Mouse (Mus musculus) lung, postnatal 10 days (tissue): ENCODE data around the gene Anxa10.
A peak's percentile ranks its signal among the peaks of the same experiment; 100 is the strongest.

Source experiments
- DNase-seq: peaks from one replicate; pipeline ENCODE4 v3.0.0; 2021

The Anxa10 gene

DNA sequence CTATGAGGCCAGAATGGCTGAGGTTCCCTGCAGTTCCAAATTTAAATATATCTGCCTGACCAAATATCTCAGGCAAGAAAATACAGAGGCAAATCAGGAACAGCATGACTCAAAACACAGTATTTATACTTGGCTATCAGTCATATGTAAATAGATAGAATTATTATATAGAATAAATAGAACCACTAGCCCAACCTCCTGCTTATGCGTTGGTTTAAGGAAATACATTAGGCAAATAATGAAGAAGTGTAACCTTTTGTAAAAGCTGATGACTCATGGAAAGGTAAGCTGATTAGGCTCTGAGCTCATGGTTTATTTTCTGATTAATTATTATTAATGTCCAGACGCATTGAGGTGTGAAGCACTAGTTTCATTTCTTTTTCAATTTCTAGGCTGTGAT lies at the start of gene Anxa10:
Anxa10 (minus strand) TSS at position 53 of the 400 bp plus-strand sequence.
- no peak for DNase-seq

DNA sequence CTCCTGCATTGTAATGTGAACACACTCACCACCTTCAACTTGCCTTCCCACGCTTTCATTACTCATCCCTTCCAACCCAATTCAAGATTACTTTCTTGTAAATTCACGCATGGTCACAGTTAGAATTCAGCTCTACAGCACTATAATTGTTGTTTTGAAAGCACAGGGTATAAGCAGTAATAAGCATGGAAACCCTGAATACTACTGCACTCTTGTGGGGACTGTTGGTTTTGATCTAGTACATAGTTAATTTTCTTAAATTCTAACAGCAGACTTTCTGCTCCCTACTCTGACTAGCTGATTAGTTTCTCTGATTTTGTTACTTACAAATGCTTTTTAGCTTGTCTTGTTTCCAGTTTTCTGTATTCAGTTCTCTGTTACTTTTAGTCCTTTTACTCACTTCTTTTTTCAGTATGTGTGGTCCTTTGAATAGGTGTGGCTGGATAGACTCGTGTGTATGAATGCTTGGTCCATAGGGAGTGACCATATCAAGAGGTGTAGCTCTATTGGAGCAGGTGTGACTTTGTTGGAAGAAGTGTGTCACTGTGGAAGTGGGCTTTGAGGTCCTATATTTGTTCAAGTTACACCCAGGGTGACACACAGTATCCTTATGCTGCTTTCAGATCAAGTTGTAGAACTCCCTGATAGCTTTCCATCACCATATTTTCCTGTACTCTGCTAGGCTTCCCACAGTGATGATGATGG lies 9.9 kb upstream of the Anxa10 start:
- DNase-seq, result no peak

- DNase-seq, result no peak
Measured at GRCm38 (mm10) chr8:62097213-62097612, 25.7 kb downstream of the Anxa10 start.

GRCm38 (mm10) chr8:62081804-62082203 lies 41.1 kb downstream of the Anxa10 start:
- DNase-seq, result no peak

DNA sequence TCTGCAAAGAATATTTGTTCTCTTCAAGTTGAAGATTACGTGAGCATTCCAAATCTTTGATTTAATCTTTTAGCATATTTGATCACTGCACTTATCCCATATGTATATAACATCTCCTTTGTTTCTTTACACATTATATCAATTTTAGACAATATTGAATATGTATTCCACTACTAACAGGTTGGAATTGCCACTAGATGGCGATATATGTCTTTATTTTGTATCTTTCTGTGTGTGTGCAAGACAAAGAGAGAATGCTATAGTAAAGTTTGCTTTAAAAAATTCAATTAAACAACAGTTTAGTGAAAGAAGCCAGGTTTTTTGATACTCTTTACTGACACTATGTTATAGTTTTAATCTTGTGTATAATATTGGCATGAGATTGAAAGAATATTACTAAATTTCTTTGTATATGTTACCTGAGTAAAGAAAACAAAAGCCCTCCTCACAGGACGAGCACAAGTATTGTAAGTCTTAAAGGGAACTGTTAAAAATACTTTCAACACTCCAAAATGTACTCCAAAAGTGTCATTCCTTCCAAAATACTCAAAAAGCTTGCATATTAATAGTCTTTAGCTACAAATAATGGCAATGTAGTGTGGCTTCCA lies 42.7 kb downstream of the Anxa10 start:
- DNase-seq, result peak; percentile 4

DNA sequence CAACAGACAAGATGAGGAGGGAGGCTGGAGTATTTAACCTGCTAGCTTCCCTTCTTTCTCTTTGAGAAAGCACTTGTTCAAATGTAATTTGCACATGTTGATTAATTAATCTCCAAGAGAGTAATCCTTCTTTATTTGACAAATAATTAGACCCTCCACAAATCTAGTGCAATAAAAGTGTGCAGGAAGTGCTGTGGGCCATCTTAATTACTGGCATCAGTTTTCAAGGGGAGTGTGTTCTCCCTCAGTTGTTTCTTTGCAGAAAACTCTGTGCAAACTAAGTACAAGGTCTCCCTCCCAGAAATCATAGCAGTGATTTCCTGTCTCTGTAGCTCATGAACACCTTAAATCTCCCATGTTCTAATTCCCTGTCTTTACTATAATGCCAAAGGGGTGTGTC lies 54.6 kb downstream of the Anxa10 start:
- no peak for DNase-seq

DNA sequence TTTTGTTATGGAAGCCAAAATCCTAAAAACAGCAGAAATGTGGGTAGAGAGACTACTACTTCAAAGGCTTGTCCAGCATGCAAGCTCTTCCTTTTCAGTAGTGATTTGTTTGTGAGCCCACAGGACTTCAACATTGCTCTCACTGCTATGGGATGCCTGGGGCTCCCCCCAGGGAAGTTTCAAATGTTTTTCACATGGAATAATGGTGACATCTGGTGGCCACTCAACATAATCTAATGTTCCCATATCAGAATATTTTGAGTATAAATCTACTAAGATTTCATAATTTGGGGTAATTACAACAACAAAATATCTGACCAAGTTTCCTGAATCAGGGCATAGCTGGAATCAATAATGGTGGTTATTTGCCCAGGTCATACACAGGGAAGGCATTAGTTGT lies 62.6 kb downstream of the Anxa10 start:
- DNase-seq, result peak; percentile 12

DNA sequence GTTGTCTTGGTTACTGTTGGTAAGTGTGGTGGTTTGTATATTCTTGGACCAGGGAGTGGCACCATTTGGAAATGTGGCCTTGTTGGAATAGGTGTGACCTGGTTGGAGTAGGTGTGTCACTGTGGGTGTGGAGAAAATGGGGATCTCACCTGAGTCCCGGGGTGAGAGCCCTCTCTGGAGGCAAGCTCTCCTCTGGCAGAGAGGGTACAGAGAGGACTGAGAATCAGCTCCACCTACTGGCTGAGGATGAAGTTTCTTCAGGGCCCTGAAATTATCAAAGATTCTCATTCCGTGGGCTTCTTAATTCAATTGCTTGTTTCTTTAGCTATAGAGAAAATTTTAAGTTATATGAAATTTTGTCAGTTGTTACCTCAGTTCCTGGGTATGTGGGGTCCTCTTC lies 76.1 kb downstream of the Anxa10 start:
- DNase-seq, result peak; percentile 3

- no peak for DNase-seq
Measured at GRCm38 (mm10) chr8:62034351-62034750, 88.6 kb downstream of the Anxa10 start.

DNA sequence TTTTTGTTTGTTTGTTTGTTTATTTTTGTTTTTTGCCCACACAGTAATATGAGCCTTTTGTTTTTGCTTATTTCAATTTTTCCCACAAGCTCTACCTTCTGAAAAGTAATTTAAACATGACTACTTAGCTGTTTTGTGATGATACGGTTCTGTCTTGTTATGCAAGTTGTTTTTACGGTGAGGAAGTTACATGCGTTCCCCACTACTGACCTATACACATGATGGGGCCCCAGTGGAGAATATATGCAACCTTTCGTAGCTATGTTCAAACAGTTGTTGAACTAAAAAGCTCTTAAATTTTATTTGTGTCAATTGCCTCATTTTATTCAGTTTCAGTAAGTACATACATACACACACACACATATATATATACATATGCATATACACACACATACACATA lies 108.4 kb downstream of the Anxa10 start:
- no peak for DNase-seq

DNA sequence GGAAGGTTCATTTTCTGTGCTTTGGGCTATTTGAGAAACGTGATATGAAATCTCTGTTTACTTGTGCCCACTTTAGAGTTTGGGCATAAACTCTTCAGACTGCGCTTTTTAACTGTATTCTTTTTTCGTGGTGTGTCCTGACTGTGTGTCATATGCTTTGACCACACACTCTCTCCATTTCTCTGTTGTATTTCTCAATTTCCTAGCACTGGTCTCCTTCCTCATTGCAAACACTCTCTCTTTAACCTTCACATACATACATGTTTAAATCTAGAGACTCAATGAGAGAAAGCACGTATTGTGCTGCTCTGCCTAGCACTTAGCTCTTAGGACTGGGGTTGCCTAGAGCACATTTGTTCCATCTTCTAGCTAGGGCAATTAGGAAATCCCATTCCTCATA lies 108.8 kb downstream of the Anxa10 start:
- DNase-seq, result no peak
